Mouse (Mus musculus): Measurements from ENCODE around the gene Tpi1. TPM values are rescaled to one million over a fixed set of nuclear protein-coding genes. Genes with fewer than 3 reads are reported as not detected.
A peak's percentile ranks its signal among the peaks of the same experiment; 100 is the strongest.

Tpi1 gene
- polyA plus RNA-seq, 1 experiment = 604 TPM

DNA sequence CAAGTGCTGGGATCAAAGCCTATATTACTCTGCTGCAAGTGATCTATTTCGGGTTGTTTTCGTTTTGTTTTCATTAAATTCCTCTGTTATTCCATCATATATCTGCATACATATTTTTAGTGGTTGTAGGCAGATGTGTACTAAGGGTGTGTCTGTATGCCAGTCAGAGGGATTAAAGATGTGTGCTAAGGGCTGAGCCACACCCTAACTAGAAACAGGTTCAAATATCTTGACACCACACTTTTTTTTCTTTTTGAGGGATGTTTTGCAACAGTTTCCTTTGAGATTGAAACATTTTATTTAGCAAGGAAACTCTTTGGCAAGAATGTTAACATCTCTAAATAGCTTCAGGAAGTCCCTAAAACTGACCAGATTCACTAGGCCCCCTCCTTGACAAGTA, 17.9 kb downstream of the Tpi1 start:
- no peak overlapping the region for H3K4me3 ChIP-seq (ENCODE audit: insufficient read depth, poor library complexity, severe bottlenecking)
- no peaks in the 10 kb centered on the region for H3K79me3 ChIP-seq (ENCODE audit: low read depth)
- H3K36me3 ChIP-seq (ENCODE audit: control insufficient read depth, insufficient read depth) = no peaks in the 10 kb centered on the region
- H3ac ChIP-seq (ENCODE audit: control insufficient read depth, insufficient read length, low read depth) = no peak overlapping the region
- no peaks in the 10 kb centered on the region for H3K27me3 ChIP-seq (ENCODE audit: control insufficient read depth, insufficient read depth, insufficient read length)
- no peaks in the 10 kb centered on the region for H3K79me2 ChIP-seq (ENCODE audit: control insufficient read depth, insufficient read depth)
- TF ChIP-seq FOSL1 (IDR thresholded peaks at IDR 0.05; ENCODE audit: insufficient read depth, low read length, poor library complexity, severe bottlenecking) = no peak
- TF ChIP-seq USF1 (IDR thresholded peaks at IDR 0.05; ENCODE audit: low read depth) = no peak
- TF ChIP-seq CEBPB (IDR thresholded peaks at IDR 0.05; ENCODE audit: low read depth) = peak; percentile 61
- no peak for TF ChIP-seq MAX (IDR thresholded peaks at IDR 0.05)
- no peak for TF ChIP-seq MYOG (IDR thresholded peaks at IDR 0.05; ENCODE audit: control insufficient read depth, extremely low read depth, insufficient read length)

DNA sequence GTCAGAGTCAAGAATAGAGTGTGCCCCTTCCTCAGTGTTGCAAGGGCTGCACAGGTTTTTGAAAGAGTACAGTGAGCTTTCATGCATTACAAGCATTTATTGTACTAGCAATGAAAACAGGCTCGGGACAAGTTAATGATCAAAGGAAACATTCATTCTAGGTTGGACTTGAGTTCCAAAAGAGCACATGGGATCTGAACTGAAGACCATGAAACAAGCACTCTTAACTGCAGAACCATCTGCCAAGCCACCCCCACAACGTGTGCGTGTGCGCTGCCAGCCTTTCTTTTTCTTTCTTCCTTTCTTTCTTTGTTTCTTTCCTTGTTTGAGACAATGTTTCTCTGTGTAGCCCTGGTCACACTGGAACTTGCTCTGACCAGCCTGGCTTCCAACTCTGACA, 18.3 kb downstream of the Tpi1 start:
- Histone ChIP-seq H3K79me3 (ENCODE audit: low read depth) (no peaks in the 10 kb centered on the region), H3K4me3 (ENCODE audit: insufficient read depth, poor library complexity, severe bottlenecking) (no peak overlapping the region), H3ac (ENCODE audit: control insufficient read depth, insufficient read length, low read depth) (no peak overlapping the region), H3K79me2 (ENCODE audit: control insufficient read depth, insufficient read depth) (no peaks in the 10 kb centered on the region), H3K36me3 (ENCODE audit: control insufficient read depth, insufficient read depth) (no peaks in the 10 kb centered on the region), H3K27me3 (ENCODE audit: control insufficient read depth, insufficient read depth, insufficient read length) (no peaks in the 10 kb centered on the region)
- no peak for TF ChIP-seq MAX (IDR thresholded peaks at IDR 0.05)
- no peak for TF ChIP-seq CTCF (IDR thresholded peaks at IDR 0.05; ENCODE audit: control insufficient read depth, insufficient read depth, insufficient read length)
- TF ChIP-seq FOSL1 (IDR thresholded peaks at IDR 0.05; ENCODE audit: insufficient read depth, low read length, poor library complexity, severe bottlenecking) = no peak
- TF ChIP-seq MYOG (IDR thresholded peaks at IDR 0.05; ENCODE audit: control insufficient read depth, extremely low read depth, insufficient read length) = no peak
- no peak for TF ChIP-seq CEBPB (IDR thresholded peaks at IDR 0.05; ENCODE audit: low read depth)
- TF ChIP-seq MYOD1 (IDR thresholded peaks at IDR 0.05; ENCODE audit: control insufficient read depth, insufficient read length, low read depth) = no peak
- TF ChIP-seq USF1 (IDR thresholded peaks at IDR 0.05; ENCODE audit: low read depth) = no peak

DNA sequence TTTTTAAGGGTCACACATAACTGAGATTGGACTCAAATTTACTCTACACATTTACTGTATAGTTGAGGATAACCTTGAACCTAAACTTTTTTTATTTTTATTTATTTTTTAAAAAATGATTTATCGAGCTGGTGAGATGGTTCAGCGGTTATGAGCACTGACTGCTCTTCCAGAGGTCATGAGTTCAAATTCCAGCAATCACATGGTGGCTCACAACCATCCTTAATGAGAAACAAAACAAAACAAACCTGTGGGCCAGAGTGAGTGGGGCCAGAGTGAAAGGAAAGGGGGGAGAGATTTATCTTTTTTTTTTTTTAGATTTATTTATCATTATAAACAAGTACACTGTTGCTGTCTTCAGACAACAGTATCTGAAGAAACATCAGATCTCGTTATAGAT, 22.2 kb downstream of the Tpi1 start:
- Histone ChIP-seq H3K36me3 (ENCODE audit: control insufficient read depth, insufficient read depth) (no peaks in the 10 kb centered on the region), H3K4me3 (ENCODE audit: insufficient read depth, poor library complexity, severe bottlenecking) (no peak overlapping the region), H3K79me3 (ENCODE audit: low read depth) (no peaks in the 10 kb centered on the region), H3K79me2 (ENCODE audit: control insufficient read depth, insufficient read depth) (no peaks in the 10 kb centered on the region), H3K27me3 (ENCODE audit: control insufficient read depth, insufficient read depth, insufficient read length) (no peaks in the 10 kb centered on the region), H3ac (ENCODE audit: control insufficient read depth, insufficient read length, low read depth) (no peak overlapping the region)
- no peak for TF ChIP-seq MAX (IDR thresholded peaks at IDR 0.05)
- no peak for TF ChIP-seq CEBPB (IDR thresholded peaks at IDR 0.05; ENCODE audit: low read depth)
- TF ChIP-seq CTCF (IDR thresholded peaks at IDR 0.05; ENCODE audit: control insufficient read depth, insufficient read depth, insufficient read length) = no peak
- TF ChIP-seq FOSL1 (IDR thresholded peaks at IDR 0.05; ENCODE audit: insufficient read depth, low read length, poor library complexity, severe bottlenecking) = no peak
- TF ChIP-seq MYOD1 (IDR thresholded peaks at IDR 0.05; ENCODE audit: control insufficient read depth, insufficient read length, low read depth) = no peak
- TF ChIP-seq MYOG (IDR thresholded peaks at IDR 0.05; ENCODE audit: control insufficient read depth, extremely low read depth, insufficient read length) = no peak
- TF ChIP-seq USF1 (IDR thresholded peaks at IDR 0.05; ENCODE audit: low read depth) = no peak

DNA sequence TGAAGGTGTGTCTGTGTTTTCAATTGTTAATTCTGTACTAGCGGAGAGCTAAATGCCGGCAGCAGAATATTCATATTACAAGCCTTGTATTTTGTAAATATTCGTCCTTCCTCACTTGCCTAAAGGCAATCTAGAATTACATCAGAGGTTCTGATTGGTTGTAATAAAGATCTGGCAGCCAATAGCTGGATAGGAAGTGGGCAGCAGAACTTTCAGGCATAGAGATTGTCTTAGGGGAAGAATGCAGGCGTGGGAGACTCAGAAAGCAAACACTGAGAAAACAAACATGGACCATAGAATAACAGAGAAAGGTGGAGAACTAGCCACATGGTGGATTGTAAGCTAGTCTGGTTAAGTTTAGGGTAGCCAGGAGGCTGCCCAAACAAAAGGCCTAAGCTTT, 24.0 kb downstream of the Tpi1 start:
- no peak overlapping the region for H3ac ChIP-seq (ENCODE audit: control insufficient read depth, insufficient read length, low read depth)
- TF ChIP-seq CTCF (IDR thresholded peaks at IDR 0.05; ENCODE audit: control insufficient read depth, insufficient read depth, insufficient read length) = no peak
- TF ChIP-seq MYOG (IDR thresholded peaks at IDR 0.05; ENCODE audit: control insufficient read depth, extremely low read depth, insufficient read length) = no peak
- no peak for TF ChIP-seq MAX (IDR thresholded peaks at IDR 0.05)
- TF ChIP-seq FOSL1 (IDR thresholded peaks at IDR 0.05; ENCODE audit: insufficient read depth, low read length, poor library complexity, severe bottlenecking) = no peak
- no peak for TF ChIP-seq MYOD1 (IDR thresholded peaks at IDR 0.05; ENCODE audit: control insufficient read depth, insufficient read length, low read depth)
- no peak for TF ChIP-seq CEBPB (IDR thresholded peaks at IDR 0.05; ENCODE audit: low read depth)
- TF ChIP-seq USF1 (IDR thresholded peaks at IDR 0.05; ENCODE audit: low read depth) = no peak
- no peaks in the 10 kb centered on the region for H3K27me3 ChIP-seq (ENCODE audit: control insufficient read depth, insufficient read depth, insufficient read length)
- no peaks in the 10 kb centered on the region for H3K79me2 ChIP-seq (ENCODE audit: control insufficient read depth, insufficient read depth)
- no peaks in the 10 kb centered on the region for H3K36me3 ChIP-seq (ENCODE audit: control insufficient read depth, insufficient read depth)
- no peaks in the 10 kb centered on the region for H3K79me3 ChIP-seq (ENCODE audit: low read depth)
- H3K4me3 ChIP-seq (ENCODE audit: insufficient read depth, poor library complexity, severe bottlenecking) = no peak overlapping the region

DNA sequence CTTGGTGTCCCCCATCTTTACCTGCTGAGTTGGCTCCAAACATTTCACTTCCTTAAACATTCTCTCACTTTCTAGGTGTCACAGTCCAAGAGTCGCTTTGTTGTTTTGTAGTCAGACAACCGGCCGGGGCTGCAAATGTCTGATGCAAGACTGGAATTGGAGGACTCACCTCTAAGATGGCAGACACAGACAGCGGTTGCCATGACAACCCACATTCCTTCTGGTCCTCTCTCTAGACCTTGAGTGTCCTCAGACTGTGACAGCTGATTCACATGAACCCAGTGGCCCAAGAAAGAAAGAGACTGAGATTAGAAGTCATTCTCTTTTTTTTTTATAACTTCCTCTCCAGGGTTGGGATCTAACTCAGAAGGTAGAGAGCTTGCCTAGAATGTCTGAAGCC, 24.6 kb downstream of the Tpi1 start:
- TF ChIP-seq MAX (IDR thresholded peaks at IDR 0.05) = no peak
- no peak for TF ChIP-seq MYOG (IDR thresholded peaks at IDR 0.05; ENCODE audit: control insufficient read depth, extremely low read depth, insufficient read length)
- no peak for TF ChIP-seq CTCF (IDR thresholded peaks at IDR 0.05; ENCODE audit: control insufficient read depth, insufficient read depth, insufficient read length)
- no peak for TF ChIP-seq USF1 (IDR thresholded peaks at IDR 0.05; ENCODE audit: low read depth)
- no peak for TF ChIP-seq FOSL1 (IDR thresholded peaks at IDR 0.05; ENCODE audit: insufficient read depth, low read length, poor library complexity, severe bottlenecking)
- no peak for TF ChIP-seq CEBPB (IDR thresholded peaks at IDR 0.05; ENCODE audit: low read depth)
- no peak for TF ChIP-seq MYOD1 (IDR thresholded peaks at IDR 0.05; ENCODE audit: control insufficient read depth, insufficient read length, low read depth)
- H3K4me3 ChIP-seq (ENCODE audit: insufficient read depth, poor library complexity, severe bottlenecking) = no peak overlapping the region
- no peaks in the 10 kb centered on the region for H3K36me3 ChIP-seq (ENCODE audit: control insufficient read depth, insufficient read depth)
- no peak overlapping the region for H3ac ChIP-seq (ENCODE audit: control insufficient read depth, insufficient read length, low read depth)
- H3K79me3 ChIP-seq (ENCODE audit: low read depth) = no peaks in the 10 kb centered on the region
- H3K79me2 ChIP-seq (ENCODE audit: control insufficient read depth, insufficient read depth) = no peaks in the 10 kb centered on the region
- no peaks in the 10 kb centered on the region for H3K27me3 ChIP-seq (ENCODE audit: control insufficient read depth, insufficient read depth, insufficient read length)

DNA sequence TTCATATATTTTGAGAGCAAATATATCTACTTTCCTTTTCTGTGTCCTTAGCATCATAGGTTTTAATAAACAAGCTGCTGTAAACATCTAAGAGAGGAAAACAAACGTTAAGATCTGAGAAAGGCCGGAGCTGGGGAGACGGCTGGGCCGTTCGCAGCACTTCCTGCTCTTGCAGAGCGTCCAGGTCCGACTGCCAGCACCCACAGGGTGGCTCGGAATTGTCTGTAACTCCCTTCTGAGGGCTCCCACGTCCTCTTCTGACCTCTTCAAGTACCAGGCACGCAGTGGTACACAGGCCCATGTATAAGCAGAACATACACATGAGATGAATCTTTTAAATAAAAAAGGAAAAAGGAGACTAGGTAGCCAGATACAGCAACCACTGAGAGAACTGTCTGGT, 26.4 kb downstream of the Tpi1 start:
- Histone ChIP-seq H3K79me2 (ENCODE audit: control insufficient read depth, insufficient read depth) (no peaks in the 10 kb centered on the region), H3K36me3 (ENCODE audit: control insufficient read depth, insufficient read depth) (no peaks in the 10 kb centered on the region), H3K27me3 (ENCODE audit: control insufficient read depth, insufficient read depth, insufficient read length) (no peaks in the 10 kb centered on the region), H3ac (ENCODE audit: control insufficient read depth, insufficient read length, low read depth) (no peak overlapping the region), H3K4me3 (ENCODE audit: insufficient read depth, poor library complexity, severe bottlenecking) (no peak overlapping the region), H3K79me3 (ENCODE audit: low read depth) (no peaks in the 10 kb centered on the region)
- TF ChIP-seq CTCF (IDR thresholded peaks at IDR 0.05; ENCODE audit: control insufficient read depth, insufficient read depth, insufficient read length) (no peak), FOSL1 (IDR thresholded peaks at IDR 0.05; ENCODE audit: insufficient read depth, low read length, poor library complexity, severe bottlenecking) (no peak), MYOG (IDR thresholded peaks at IDR 0.05; ENCODE audit: control insufficient read depth, extremely low read depth, insufficient read length) (no peak), MAX (IDR thresholded peaks at IDR 0.05) (no peak), USF1 (IDR thresholded peaks at IDR 0.05; ENCODE audit: low read depth) (no peak), MYOD1 (IDR thresholded peaks at IDR 0.05; ENCODE audit: control insufficient read depth, insufficient read length, low read depth) (no peak), CEBPB (IDR thresholded peaks at IDR 0.05; ENCODE audit: low read depth) (no peak)
